Mouse (Mus musculus): ENCODE results near the gene Iqcf6.
"Not testable (repeated sequence)": the region's sequence is repeated elsewhere in the genome, so short reads cannot be mapped to it uniquely, and the experiment has no call there.

Gene Iqcf6

GRCm38 (mm10) chr9:106626282-106626681 lies at the start of gene Iqcf6:
Iqcf6 (plus strand) TSS chr9:106626582.
- DNase-seq, result no peak

- DNase-seq, result peak; percentile 18
Observed at GRCm38 (mm10) chr9:106580016-106580415, 46.4 kb upstream of the Iqcf6 start.

GRCm38 (mm10) chr9:106582552-106582951 lies 43.8 kb upstream of the Iqcf6 start:
- no peak for DNase-seq

GRCm38 (mm10) chr9:106592158-106592557 lies 34.2 kb upstream of the Iqcf6 start:
- no peak for DNase-seq

- DNase-seq, result not testable (repeated sequence)
Observed at GRCm38 (mm10) chr9:106595402-106595801, 31.0 kb upstream of the Iqcf6 start.

- peak; percentile 52 for DNase-seq
Observed at GRCm38 (mm10) chr9:106595836-106596235, 30.5 kb upstream of the Iqcf6 start.

GRCm38 (mm10) chr9:106598466-106598865 lies 27.9 kb upstream of the Iqcf6 start:
- no peak for DNase-seq

- peak; percentile 62 for DNase-seq
Observed at GRCm38 (mm10) chr9:106600546-106600945, 25.8 kb upstream of the Iqcf6 start.

GRCm38 (mm10) chr9:106610727-106611126 lies 15.7 kb upstream of the Iqcf6 start:
- DNase-seq, result no peak

- DNase-seq, result no peak
Observed at GRCm38 (mm10) chr9:106613951-106614350, 12.4 kb upstream of the Iqcf6 start.

- no peak for DNase-seq
Observed at GRCm38 (mm10) chr9:106614616-106615015, 11.8 kb upstream of the Iqcf6 start.

GRCm38 (mm10) chr9:106616306-106616705 lies 10.1 kb upstream of the Iqcf6 start:
- DNase-seq, result no peak

- no peak for DNase-seq
Observed at GRCm38 (mm10) chr9:106617496-106617895, 8.9 kb upstream of the Iqcf6 start.

GRCm38 (mm10) chr9:106627796-106628195 lies 1.4 kb downstream of the Iqcf6 start:
- DNase-seq, result not testable (repeated sequence)

GRCm38 (mm10) chr9:106632185-106632584 lies 5.8 kb downstream of the Iqcf6 start:
- DNase-seq, result no peak

- DNase-seq, result no peak
Observed at GRCm38 (mm10) chr9:106638154-106638553, 11.8 kb downstream of the Iqcf6 start.

GRCm38 (mm10) chr9:106641346-106641745 lies 15.0 kb downstream of the Iqcf6 start:
- no peak for DNase-seq

- peak; percentile 79 for DNase-seq
Observed at GRCm38 (mm10) chr9:106643128-106643527, 16.7 kb downstream of the Iqcf6 start.

GRCm38 (mm10) chr9:106643787-106644186 lies 17.4 kb downstream of the Iqcf6 start:
- DNase-seq, result no peak

GRCm38 (mm10) chr9:106645684-106646271 lies 19.4 kb downstream of the Iqcf6 start:
- no peak for DNase-seq

GRCm38 (mm10) chr9:106647226-106647625 lies 20.8 kb downstream of the Iqcf6 start:
- no peak for DNase-seq

- no peak for DNase-seq
Observed at GRCm38 (mm10) chr9:106652720-106653119, 26.3 kb downstream of the Iqcf6 start.

- DNase-seq, result no peak
Observed at GRCm38 (mm10) chr9:106655884-106656720, 29.7 kb downstream of the Iqcf6 start, which contains the start of gene Grm2. Grm2 (minus strand) TSS chr9:106656082.

- DNase-seq, result peak; percentile 53
Observed at GRCm38 (mm10) chr9:106656820-106657219, 30.4 kb downstream of the Iqcf6 start.

All from right cerebral cortex, adult 18-20 months (tissue).